Mouse (Mus musculus) stomach, postnatal 0 days (tissue): ENCODE data around the gene Isg15. TPM values are rescaled to one million over a fixed set of nuclear protein-coding genes. Genes with fewer than 3 reads are reported as not detected.

ENCODE experiments used
- ATAC-seq: fragments of 200-750 bp; cut with Nextera tagmentation; 2 replicates; pipeline ENCODE4 v1.8.0; 2017; ENCODE audit not compliant: low FRiP score, low TSS enrichment
- DNase-seq: peaks from one replicate; pipeline ENCODE4 v3.0.0-alpha.2; 2016; ENCODE audit warnings: low spot score
- H3K27ac ChIP-seq: fragments of 300-500 bp; sonication (generic); replicated peaks from 2 replicates; pipeline ENCODE4 v1.5.1; 2014; ENCODE audit warnings: mild to moderate bottlenecking, control low read depth
- H3K27me3 ChIP-seq: fragments of 300-500 bp; sonication (generic); 2 replicates; pipeline ENCODE4 v1.6.1; 2014; ENCODE audit warnings: low read length; ENCODE audit not compliant: control insufficient read depth, insufficient read depth
- H3K36me3 ChIP-seq: fragments of 300-500 bp; sonication (generic); 2 replicates; pipeline ENCODE4 v1.6.1; 2014; ENCODE audit warnings: low read length, mixed read lengths; ENCODE audit not compliant: control insufficient read depth, insufficient read depth
- H3K4me1 ChIP-seq: fragments of 300-500 bp; sonication (generic); replicated peaks from 2 replicates; pipeline ENCODE4 v1.6.1; 2014; ENCODE audit warnings: antibody characterized with exemption; ENCODE audit not compliant: control insufficient read depth, insufficient read depth
- H3K4me2 ChIP-seq: fragments of 300-500 bp; sonication (generic); replicated peaks from 2 replicates; pipeline ENCODE4 v1.6.1; 2014; ENCODE audit warnings: low read depth, mild to moderate bottlenecking, control low read depth, moderate library complexity
- H3K4me3 ChIP-seq: fragments of 300-500 bp; sonication (generic); 2 replicates; pipeline ENCODE4 v1.5.1; 2014; ENCODE audit warnings: low read depth, low read length, control low read depth
- H3K9ac ChIP-seq: fragments of 300-500 bp; sonication (generic); 2 replicates; pipeline ENCODE4 v1.6.1; 2014; ENCODE audit warnings: mild to moderate bottlenecking, low read length, control low read depth, mixed read lengths
- H3K9me3 ChIP-seq: fragments of 300-500 bp; sonication (generic); 2 replicates; pipeline ENCODE4 v1.6.1; 2016; ENCODE audit warnings: low read length; ENCODE audit not compliant: control insufficient read depth
- CTCF ChIP-seq: IDR thresholded peaks from 2 replicates; pipeline ENCODE4 v1.5.1; 2016; ENCODE audit warnings: antibody characterized with exemption, low read depth, mild to moderate bottlenecking, moderate library complexity
- EP300 ChIP-seq: optimal IDR thresholded peaks from 2 replicates; pipeline ENCODE3; 2016; ENCODE audit warnings: antibody characterized with exemption
- WGBS: fragments of 180-500 bp; shearing (Covaris S2); extraction: QIAGEN DNeasy Blood & Tissue Kit; methylation state at CpG from one replicate; pipeline ENCODE4 v1.1.7; 2014; 5-methylcytosine and 5-hydroxymethylcytosine counted together
- polyA plus RNA-seq: library from polyadenylated mRNA; unstranded; fragments of >200 nt; fragmentation: Nextera tagmentation; extraction: Ambion mirVana; gene quantifications from 2 replicates; pipeline ENCODE4 v1.2.1, GENCODE M21; 2015

Gene Isg15
- 3.1 and 4.1 TPM in 2 replicates for polyA plus RNA-seq

GRCm38 (mm10) chr4:156200623-156201475 is at the start of gene Isg15:
Gene Isg15, minus strand, starts transcription at chr4:156200818.
- ATAC-seq (no peak), DNase-seq (no peak)
- Histone ChIP-seq H3K4me2 (peak within 1 kb of the TSS; percentile 29), H3K27me3 (no peaks in the 10 kb centered on the region), H3K4me3 (no peak within 1 kb of the TSS), H3K4me1 (peaks cover 9% of the 10 kb centered on the region), H3K27ac (no peak within 1 kb of the TSS), H3K9me3 (no peaks in the 10 kb centered on the region), H3K36me3 (no peaks in the 10 kb centered on the region), H3K9ac (no peak within 1 kb of the TSS)
- WGBS, result 54% methylated on average over 10 of the region's 10 CpGs
- TF ChIP-seq CTCF (no peak), EP300 (no peak)

GRCm38 (mm10) chr4:156249567-156249966 is 48.9 kb upstream of the Isg15 start:
- Histone ChIP-seq H3K4me1 (no peaks in the 10 kb centered on the region), H3K4me3 (no peak overlapping the region), H3K36me3 (peaks cover 17% of the 10 kb centered on the region), H3K9me3 (no peaks in the 10 kb centered on the region), H3K27me3 (no peaks in the 10 kb centered on the region; the same call in 1 of the 2 replicates), H3K4me2 (no peak overlapping the region), H3K27ac (no peak overlapping the region), H3K9ac (no peak overlapping the region)
- ATAC-seq (peak; percentile 41; the same call in 1 of the 2 replicates), DNase-seq (no peak)
- TF ChIP-seq CTCF (no peak), EP300 (no peak)
- 56% methylated on average over 11 of the region's 11 CpGs for WGBS

- WGBS, result 19% methylated on average over 54 of the region's 60 CpGs
Measured at GRCm38 (mm10) chr4:156236651-156237447, 36.2 kb upstream of the Isg15 start.

GRCm38 (mm10) chr4:156235808-156236533 is 35.4 kb upstream of the Isg15 start, which contains the start of gene Noc2l:
Gene Noc2l, plus strand, starts transcription at chr4:156236010.
- H3K4me1 ChIP-seq, result no peaks in the 10 kb centered on the region; the same call in 1 of the 2 replicates
- H3K27me3 ChIP-seq, result no peaks in the 10 kb centered on the region
- TF ChIP-seq EP300 (no peak), CTCF (0 out of 2 replicates have a peak, but pooled peaks have one; percentile 12)
- H3K4me2 ChIP-seq, result peak within 1 kb of the TSS; percentile 96
- peak within 1 kb of the TSS; percentile 87 for H3K4me3 ChIP-seq
- peaks cover 15% of the 10 kb centered on the region for H3K36me3 ChIP-seq
- DNase-seq (peak; percentile 96), ATAC-seq (peak; percentile 93)
- under 1% methylated on average over 87 of the region's 90 CpGs for WGBS
- peak within 1 kb of the TSS; percentile 70 for H3K9ac ChIP-seq
- no peaks in the 10 kb centered on the region for H3K9me3 ChIP-seq
- H3K27ac ChIP-seq, result peak within 1 kb of the TSS; percentile 93

More at GRCm38 (mm10) chr4:156236651-156237447, 36.2 kb upstream of the Isg15 start:
- Histone ChIP-seq H3K27ac (no peak overlapping the region), H3K9me3 (no peaks in the 10 kb centered on the region), H3K4me3 (peak overlapping the region; percentile 87), H3K4me1 (no peaks in the 10 kb centered on the region; the same call in 1 of the 2 replicates), H3K4me2 (peak overlapping the region; percentile 96), H3K9ac (no peak overlapping the region; the same call in 1 of the 2 replicates), H3K27me3 (no peaks in the 10 kb centered on the region), H3K36me3 (peaks cover 21% of the 10 kb centered on the region)
- ATAC-seq, result no peak
- DNase-seq, result peak; percentile 51
- TF ChIP-seq CTCF (no peak), EP300 (no peak)

GRCm38 (mm10) chr4:156235360-156235770 is 34.7 kb upstream of the Isg15 start:
- H3K4me3 ChIP-seq, result peak overlapping the region; percentile 87
- H3K27ac ChIP-seq, result peak overlapping the region; percentile 93
- WGBS, result 2% methylated on average over 15 of the region's 15 CpGs
- peaks cover 14% of the 10 kb centered on the region for H3K36me3 ChIP-seq
- peak overlapping the region; percentile 96 for H3K4me2 ChIP-seq
- no peaks in the 10 kb centered on the region for H3K27me3 ChIP-seq
- peak overlapping the region; percentile 56; the same call in 1 of the 2 replicates for H3K9ac ChIP-seq
- DNase-seq (no peak), ATAC-seq (no peak)
- no peaks in the 10 kb centered on the region for H3K9me3 ChIP-seq
- no peaks in the 10 kb centered on the region; the same call in 1 of the 2 replicates for H3K4me1 ChIP-seq
- TF ChIP-seq EP300 (no peak), CTCF (peak; percentile 55; the same call in 1 of the 2 replicates)
